Mouse (Mus musculus): ENCODE data around the gene Eqtn.

DNA sequence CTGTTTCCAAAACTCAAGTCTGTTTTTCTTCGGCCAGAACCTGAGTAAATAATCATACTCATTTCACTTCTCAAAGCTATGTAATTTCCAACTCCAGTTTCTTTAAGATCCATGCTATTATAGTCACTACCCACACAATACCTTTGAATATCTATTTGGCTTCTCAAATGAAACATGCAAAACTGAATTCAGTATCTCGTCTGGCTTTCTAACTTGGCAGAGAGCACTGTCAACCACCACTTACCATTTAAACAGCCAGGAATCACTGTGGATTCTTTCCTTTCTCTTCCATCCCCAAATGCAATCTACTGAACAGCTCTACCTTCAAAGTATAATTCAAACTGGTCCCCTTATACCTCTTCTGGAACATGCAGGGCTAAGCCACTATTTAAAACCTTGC lies 44.7 kb upstream of the Eqtn start:
- TF ChIP-seq CTCF (IDR thresholded peaks at IDR 0.05; ENCODE audit: borderline replicate concordance, control insufficient read depth, extremely low read depth, insufficient read depth, low read length, poor library complexity) (no peak), POLR2A (IDR thresholded peaks at IDR 0.05; ENCODE audit: control insufficient read depth, extremely low read depth, insufficient read depth, low read length, poor library complexity) (no peak)
